Mouse (Mus musculus): ENCODE results near the gene Elmo1.

- no peak for TF ChIP-seq CTCF (IDR thresholded peaks at IDR 0.05; ENCODE audit: extremely low read depth, insufficient read depth, low read length)
- TF ChIP-seq POLR2A (IDR thresholded peaks at IDR 0.05; ENCODE audit: extremely low read depth, insufficient read depth, low read length): no peak
Observed at GRCm38 (mm10) chr13:20130731-20131130, 40.3 kb downstream of the Elmo1 start.

All from cortical plate, adult 2 months (tissue).